Mouse (Mus musculus) ovary, postnatal 14 days (tissue): ENCODE data around the gene Maml2.
A peak's percentile ranks its signal among the peaks of the same experiment; 100 is the strongest.

Experiments used
- DNase-seq: peaks from one replicate; pipeline ENCODE4 v3.0.0; 2022; ENCODE audit warnings: low spot score

Maml2 gene

GRCm38 (mm10) chr9:13716316-13717099 is 418.8 kb downstream of the Maml2 start:
- peak; percentile 77 for DNase-seq

GRCm38 (mm10) chr9:13748404-13748797 is 450.6 kb downstream of the Maml2 start, which contains the start of gene Mtmr2:
TSS of gene Mtmr2 (plus strand) at chr9:13748410.
- no peak for DNase-seq

GRCm38 (mm10) chr9:13748798-13749674 is 451.3 kb downstream of the Maml2 start:
- DNase-seq = peak; percentile 90

DNA sequence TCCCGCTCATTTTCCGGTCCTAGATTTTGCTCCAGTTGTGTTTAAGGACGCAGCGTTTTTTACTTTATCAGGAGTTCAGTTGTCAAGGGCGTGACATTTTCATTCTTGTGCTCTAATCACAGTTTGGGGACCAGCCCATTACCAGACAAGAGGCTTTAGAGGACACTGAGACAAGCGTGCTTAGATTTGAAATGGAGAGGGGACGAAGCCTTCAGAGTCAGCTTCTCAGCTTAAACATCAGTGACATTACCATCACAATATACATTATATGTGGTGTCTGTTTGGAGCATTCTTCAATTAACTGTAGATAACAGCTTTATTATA is 451.9 kb downstream of the Maml2 start:
- DNase-seq = no peak

DNA sequence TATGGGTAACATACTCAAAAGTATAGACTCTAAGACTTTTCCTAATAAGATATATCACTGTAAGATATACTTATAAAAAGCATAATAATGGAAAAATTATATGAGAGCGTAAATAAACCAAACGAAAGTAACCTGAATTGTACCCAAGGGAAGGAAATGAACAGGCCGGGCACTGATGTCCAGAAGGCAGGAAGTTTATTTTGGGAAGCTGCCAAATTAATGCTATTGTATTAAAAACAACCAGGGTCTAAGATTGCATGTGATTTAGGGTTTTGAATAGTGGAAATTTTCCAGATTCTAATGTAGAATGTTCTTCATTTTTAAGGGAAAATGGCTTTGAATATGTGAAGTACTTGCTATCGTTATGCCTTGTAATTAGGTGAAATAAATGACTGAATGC is 454.8 kb downstream of the Maml2 start:
- DNase-seq = no peak
